Mouse (Mus musculus) adrenal gland, postnatal 36 days (tissue): ENCODE measurements around the gene Lrrc36. TPM values are rescaled to one million over a fixed set of nuclear protein-coding genes. Genes with fewer than 3 reads are reported as not detected.

Experiments
- DNase-seq, 2 experiments: peaks; one replicate each; pipeline ENCODE4 v3.0.0; 2021; ENCODE audit warnings: mixed read lengths in 1 of 2
- long read RNA-seq, 2 experiments: library from polyadenylated mRNA; stranded (forward); transcript quantifications; one replicate each; pipeline ENCODE4 v2.0.0; 2021; ENCODE audit warnings: borderline sequencing depth in 2 of 2
- total RNA-seq, 2 experiments: library from RNA; stranded (reverse); gene quantifications; 2 replicates each; pipeline ENCODE4 v1.2.3; 2021

Lrrc36 gene
- 1 to 10 TPM; 2.4 to 2.8 TPM for total RNA-seq
- long read RNA-seq, experiment 1, partial matches to known transcripts = 0 of 4 reads
- long read RNA-seq, experiment 1, other reads (novel, unspliced or antisense) = 4 of 4 reads
- long read RNA-seq, experiment 2, partial matches to known transcripts = 1 of 1 reads
- long read RNA-seq, experiment 2, other reads (novel, unspliced or antisense) = 0 of 1 reads

DNA sequence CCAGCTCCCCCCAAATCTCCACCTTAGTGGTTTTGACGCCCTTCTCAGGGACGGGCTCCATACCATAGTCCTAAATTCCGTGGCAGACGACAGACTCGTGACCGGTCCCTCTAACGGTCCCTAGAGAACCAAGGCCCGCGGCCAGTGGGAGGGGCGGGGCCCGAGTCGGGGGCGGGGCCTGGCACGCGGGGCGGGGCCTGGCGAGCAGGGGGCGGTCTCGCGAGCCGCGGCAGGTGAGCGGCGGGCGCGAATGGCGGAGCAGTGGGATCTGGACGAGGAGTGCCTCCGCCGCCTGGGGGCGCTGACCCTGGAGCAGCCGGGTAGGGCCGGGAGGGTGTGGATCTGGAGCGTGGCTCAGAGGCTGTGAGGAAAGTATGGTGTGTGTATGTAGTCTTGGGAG, at the start of gene Lrrc36, which contains the start of gene Kctd19:
Lrrc36 (plus strand) TSS at position 181 of the 400 bp plus-strand sequence.
Kctd19 (minus strand) TSS at position 112 of the 400 bp plus-strand sequence.
- peak; percentile 68 to 74 for DNase-seq

DNA sequence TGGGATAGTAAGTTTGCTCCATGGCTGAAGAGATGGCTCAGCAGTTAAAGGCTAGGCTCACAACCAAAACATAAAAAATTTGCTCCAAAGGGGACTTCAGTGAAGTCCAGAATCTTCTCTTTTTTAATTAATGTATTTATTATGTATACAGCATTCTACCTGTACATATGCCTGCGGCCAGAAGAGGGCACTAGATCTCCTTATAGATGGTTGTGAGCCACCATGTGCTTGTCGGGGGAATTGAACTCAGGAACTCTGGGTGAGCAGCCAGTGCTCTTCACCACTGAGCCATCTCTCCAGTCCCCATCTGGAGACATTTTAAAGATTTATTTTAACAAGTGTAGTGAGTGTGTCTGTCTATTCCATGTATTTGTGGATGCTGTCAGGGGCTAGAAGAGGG, 46.3 kb upstream of the Lrrc36 start:
- peak in 1 of 2 experiments; percentile 41 for DNase-seq

DNA sequence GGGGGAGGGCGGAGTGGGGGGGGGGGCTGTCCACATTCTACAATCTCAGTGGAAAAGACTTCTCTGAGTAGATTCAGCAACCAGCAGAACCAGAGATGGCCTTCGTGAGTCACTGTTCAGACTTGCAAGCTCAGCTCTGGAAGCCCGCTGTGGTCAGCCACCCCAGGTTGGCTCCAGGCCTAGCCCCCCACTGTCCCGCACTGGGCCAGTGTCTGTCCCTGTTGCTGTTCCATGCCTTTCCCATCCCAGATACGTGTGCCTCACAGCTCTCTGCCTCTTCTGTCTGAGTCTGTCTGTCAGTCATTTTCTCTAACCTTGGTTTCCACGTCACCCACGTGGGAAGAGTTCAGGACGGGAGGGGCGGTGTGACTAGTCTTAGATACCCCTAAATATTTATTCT, 40.9 kb upstream of the Lrrc36 start:
- peak; percentile 57 to 71 for DNase-seq

DNA sequence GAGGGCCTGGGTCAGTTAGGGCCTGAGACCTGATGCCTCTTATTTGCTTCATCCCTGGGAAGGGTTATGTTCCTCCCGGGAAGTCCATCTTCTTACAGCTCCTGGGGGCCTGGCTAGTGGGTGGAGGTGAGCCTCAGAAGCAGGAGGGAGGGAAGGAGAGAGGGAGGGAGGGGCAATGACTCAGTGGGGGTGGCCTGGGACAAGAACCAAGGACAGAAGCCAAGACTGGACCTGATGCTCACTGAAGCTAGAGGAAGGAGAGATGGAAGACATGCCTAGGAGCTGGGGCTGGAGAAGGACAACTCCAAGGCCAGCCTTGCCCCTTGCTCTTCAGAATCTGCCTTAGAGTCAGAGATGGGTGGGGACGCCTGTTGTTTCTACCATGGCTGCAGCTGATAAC, 40.3 kb upstream of the Lrrc36 start, which contains the start of gene Plekhg4:
Plekhg4 (plus strand) TSS at position 243 of the 400 bp plus-strand sequence.
- DNase-seq = peak; percentile 71 to 80

DNA sequence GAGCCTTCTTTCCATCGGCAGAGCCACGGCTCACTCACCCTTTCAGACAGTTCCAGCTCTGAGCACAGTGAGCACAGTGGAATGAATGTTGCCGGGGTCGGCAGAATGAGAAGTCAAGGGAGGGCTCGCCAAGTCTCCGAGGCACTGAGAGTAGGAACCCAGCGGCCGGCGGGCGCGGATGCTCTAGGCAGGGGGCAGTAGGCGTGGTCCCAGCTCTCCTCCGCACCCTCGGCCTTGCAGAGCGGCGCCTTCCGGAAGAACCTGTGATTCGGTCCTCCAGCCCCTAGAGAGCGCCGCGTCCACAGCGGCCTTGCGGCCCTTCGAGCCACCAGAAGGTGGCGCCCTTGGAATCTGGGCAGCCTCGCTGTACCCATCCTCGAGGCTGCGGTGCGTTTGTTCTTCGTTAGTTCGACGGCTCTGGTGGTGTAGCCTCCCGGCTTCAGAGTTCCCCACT, 38.8 kb upstream of the Lrrc36 start:
- peak in 1 of 2 experiments; percentile 23 for DNase-seq

DNA sequence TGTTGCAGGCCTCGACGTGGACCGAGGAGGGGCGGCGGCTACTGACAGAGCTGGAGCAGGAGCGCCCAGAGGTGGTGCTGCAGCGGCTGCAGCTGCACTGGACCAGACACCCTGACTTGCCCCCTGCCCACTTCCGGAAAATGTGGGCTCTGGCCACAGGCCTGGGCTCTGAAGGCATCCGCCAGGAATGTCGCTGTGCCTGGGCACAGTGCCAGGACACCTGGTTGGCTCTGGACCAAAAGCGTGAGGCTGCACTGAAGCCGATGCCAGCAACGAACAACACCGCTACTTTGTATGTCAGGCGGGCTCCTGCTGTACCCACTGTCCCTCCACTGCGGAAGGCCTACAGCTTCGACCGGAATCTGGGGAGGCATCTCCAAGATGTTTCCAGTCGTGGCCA, 34.7 kb upstream of the Lrrc36 start:
- peak; percentile 39 to 46 for DNase-seq

DNA sequence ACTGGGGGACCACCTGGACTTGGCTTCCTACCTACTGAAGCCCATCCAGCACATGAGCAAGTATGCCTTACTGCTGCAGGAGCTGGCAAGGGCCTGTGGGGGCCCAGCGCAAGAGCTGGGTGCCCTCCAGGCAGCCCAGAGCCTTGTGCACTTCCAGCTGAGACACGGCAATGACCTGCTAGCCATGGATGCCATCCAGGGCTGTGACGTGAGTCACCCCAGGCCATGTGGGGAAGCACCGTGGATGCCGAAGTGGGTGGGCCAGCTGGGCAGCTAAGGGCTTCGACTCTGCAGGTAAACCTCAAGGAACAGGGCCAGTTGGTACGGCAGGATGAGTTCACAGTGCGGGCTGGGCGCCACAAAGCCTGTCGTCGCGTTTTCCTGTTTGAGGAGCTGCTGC, 33.1 kb upstream of the Lrrc36 start:
- peak in 1 of 2 experiments; percentile 55 for DNase-seq

DNA sequence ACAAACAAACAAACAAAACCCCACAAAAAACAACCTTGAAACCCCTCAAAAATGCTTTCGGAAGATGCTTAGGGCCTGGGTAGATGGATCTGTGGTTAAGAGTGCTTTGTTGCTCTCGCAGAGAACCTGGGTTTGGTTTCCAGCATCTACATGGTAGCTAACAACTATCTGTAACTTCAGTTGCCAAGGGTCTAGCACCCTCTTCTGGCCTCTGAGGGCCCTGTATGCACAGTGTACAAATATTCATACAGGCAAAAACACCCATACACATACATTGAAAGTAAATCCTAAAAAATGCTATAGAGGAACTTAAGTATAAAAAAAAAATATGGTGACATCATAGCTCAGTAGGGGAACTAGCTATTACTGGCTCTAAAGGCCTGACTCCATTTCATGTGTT, 29.3 kb upstream of the Lrrc36 start:
- DNase-seq = no peak

DNA sequence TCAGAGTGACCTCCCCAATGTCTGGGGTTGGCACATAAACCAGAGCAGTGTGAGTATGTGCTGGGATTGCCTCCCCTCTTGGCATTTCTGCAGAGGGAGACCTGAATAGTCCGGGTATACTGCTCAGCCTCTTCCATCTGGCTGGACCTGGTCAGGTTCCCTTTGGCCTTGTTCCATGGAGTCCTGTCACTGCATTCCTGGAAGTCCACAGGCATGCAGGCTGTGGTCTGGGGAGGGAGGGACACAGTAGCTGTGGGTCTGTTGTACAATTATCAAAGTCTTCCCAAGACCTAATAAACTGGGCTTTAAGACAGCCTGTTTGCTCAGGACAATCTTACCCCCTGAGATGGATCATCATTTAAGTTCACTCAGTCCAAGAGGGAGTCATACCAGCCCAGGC, 26.2 kb upstream of the Lrrc36 start:
- DNase-seq = no peak

DNA sequence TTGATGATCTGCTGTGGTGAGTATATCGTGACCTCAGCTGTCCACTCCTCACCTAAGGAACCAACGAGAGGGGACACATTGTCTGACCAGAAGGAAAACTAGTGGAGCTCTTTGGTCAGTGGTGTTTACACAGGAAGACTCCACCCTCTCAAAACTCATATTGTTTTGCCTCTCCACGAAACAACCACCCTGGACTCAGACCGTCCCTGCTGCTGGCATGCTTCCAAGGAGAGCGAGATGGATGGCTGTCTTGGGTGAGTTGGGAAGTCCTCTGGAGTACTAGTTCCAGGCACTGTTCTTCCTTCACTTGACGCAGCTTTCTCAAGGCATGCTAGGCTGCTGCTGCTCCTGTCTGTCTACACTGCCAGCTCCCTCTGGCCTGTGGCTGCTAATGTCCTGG, 24.3 kb upstream of the Lrrc36 start:
- DNase-seq = peak in 1 of 2 experiments; percentile 19

DNA sequence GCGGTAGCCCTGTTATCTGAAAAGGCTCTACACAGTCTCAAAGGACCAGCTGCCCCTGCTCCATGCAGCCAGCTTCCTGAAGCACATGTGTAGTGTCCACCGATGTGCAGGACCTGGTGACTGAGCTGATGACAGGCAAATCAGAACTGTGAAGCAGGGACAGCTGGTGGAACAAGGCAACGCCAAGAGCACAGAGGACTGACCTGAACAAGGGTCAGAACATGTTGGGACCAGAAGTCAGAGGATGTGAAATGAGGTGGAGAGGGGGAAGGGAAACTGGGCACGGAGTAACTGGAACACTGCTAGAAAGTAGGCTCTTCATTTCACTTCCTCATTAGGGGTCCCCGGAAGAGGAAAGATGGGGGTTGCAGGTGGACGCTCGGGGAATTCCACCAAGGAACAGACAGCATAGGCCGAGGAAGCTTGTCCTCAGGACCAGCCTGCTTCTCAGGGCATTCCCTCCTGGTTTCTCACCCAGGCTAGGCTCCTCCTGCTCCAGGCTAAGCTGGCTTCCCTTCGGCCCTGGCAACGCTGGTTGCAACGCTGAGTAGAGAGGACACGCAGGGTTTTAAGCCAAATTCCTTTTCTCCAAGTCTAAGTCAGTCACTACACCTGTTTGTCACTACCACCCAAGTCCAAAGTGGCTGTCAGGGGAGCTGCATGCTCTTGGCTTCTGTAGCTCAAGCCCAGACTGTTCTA, 20.1 kb upstream of the Lrrc36 start:
- DNase-seq = no peak

DNA sequence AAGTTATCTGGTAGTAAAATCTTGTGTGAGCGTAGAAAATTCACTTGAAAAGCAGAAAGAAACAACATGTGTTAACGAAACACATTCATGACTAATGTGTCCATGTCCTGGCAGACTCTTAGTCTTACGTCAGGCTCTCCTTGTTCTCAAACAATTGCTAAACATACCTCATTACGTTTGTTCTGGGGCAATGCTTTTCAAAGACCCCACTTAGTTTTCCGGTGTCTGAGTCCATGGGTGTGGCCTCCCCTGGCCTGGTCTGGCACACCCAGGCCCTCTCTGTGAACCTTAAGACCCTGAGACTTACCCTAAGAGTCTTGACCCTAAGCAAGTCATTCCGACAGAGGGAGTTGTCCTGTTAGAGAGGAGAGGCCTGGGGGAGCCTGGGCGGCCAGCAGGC, 19.5 kb upstream of the Lrrc36 start:
- DNase-seq = no peak

DNA sequence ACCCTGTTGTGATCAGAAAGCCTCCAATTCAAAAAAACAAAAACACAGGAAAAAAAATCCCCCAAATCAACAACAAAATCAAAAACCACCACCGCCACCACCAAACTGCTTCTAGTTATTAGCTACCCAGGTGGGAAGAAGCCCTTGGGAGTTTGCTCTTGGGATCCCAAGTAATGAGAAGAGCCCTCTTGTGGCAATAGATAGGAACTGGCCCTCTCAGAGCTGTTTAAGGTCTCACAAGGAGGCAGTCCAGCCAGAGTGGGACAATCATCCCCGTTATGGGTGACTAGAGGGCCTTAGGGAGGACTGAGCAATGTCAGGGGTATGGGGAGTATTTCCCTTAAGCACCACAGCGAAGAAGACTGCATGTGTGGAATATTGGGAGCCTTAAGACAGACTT, 15.6 kb upstream of the Lrrc36 start:
- peak; percentile 32 to 53 for DNase-seq

DNA sequence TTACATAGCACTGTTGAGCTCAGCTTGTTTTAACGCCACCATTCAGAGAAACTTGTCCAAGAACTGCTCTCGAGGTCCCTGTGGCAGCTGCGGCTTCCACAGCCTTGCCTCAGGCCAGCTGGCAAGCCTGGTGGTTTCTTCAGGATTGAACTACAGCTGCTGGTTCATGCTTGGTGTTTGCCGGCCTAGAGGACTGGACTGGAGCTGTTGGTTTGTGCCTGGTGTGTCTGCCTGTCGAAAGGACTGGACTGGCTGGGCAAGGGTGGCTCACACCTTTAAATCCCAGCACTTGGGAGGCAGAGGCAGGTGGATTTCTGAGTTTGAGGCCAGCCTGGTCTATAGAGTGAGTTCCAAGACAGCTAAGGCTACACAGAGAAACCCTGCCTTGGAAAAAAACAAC, 13.4 kb upstream of the Lrrc36 start:
- no peak for DNase-seq

DNA sequence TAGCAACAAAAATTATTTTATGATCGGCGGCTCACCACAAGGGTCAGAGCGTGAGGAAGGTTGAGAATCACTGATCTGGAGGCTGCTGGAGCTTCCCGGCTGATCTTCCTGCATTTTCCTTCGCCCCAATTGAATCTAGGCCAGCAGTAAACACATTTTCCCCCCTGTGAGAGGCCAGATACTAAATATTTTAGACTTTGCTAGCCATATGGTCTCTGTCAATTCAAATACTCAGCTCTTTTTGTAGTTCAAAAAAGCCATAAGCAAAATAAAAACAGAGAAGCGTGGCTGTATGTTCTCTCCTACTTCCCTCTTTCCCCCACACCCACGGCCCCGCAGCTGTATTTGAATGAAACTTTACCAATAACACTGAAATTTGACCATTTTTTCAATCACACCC, 9.9 kb upstream of the Lrrc36 start:
- no peak for DNase-seq

DNA sequence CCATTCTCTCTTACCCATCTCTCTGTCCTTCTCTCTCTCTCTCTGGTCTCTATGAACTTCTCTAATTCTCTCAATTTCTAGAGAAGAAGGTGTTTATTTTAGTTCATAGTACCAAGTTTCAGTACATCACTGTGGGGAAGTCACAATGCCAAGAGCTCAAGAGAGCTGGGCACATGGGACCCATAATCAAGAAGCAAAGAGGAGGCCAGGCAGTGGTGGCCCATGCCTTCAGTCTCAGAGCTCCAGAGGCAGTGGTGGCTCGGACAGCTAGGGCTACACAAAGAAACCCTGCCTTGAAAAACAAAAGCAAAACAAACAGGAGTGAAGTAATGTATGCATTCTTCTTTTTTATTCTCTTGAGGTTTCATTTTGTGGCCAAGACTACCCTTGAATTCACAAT, 8.9 kb upstream of the Lrrc36 start:
- DNase-seq = no peak

DNA sequence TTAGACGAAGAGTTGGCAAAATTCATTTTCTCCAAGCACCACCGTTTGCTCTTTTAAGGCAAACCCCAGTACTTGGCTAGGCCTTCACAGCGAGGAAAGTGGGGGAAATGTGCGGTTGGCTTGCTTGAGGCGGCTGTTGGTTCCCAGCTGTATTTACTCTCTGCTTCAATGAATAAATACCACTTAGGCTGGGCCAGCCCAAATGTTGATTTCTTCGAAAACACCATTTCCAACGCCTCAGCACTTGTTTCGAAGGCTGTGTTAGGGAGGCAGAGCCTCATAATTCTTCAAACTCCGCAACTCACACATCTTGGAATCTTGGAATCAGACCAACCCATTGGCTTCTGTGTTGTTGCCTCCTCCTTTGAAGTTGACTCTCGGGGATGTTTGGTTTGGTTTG, 7.0 kb upstream of the Lrrc36 start:
- no peak for DNase-seq

DNA sequence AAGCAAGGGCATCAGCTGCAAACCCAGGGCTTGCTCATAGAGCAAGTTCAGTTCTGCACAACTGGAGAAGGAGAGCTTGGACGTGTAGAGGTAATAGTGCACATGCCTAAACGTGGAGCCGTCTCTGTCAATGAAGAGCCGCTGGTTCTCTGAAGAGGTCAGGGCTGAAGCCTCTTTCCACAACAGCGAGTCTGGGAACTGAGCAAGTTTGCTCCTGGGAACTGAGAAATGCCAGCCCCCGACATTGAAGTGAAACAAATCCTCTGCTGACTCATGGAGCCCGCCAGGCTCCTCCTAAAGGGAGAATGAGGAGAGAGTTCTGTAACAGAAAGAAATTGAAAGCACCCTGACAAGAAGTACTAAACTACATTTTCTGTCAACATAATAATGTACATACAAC, 5.0 kb upstream of the Lrrc36 start:
- peak; percentile 52 to 54 for DNase-seq

DNA sequence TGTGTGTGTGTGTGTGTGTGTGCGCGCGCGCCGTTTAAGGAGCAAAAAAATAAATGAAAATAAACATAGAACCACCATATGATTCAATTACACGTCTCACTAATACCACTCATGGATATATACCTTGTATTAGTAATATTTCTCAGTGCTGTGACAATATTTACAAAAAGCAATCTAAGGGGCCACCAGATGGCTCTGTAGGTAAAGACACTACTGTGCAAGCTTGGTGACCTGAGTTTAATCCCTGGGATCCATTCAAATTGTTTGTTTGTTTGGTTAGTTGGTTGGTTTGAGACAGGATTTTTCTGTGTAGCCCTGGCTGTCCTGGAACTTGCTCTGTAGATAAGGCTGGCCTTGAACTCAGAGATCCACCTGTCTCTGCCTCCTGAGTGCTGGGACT, 3.4 kb upstream of the Lrrc36 start:
- DNase-seq = no peak

DNA sequence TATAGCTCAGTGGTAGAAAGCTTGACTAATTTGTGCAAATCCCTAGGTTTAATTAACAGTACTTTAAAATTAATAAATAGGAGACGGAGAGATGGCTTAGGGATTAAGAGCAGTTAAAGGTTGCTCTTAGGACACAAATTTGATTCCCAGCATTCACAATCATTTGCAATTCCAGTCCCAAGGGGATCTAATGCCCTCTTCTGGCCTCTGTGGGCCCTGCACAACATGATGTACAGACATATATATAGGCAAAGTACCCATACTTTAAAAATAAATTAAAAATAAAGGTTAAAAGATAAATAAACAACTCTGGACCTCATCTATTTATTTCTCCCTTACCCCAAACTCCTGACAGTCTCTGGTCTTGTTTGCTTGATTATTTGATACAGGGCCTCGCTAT, 5.6 kb downstream of the Lrrc36 start:
- no peak for DNase-seq

DNA sequence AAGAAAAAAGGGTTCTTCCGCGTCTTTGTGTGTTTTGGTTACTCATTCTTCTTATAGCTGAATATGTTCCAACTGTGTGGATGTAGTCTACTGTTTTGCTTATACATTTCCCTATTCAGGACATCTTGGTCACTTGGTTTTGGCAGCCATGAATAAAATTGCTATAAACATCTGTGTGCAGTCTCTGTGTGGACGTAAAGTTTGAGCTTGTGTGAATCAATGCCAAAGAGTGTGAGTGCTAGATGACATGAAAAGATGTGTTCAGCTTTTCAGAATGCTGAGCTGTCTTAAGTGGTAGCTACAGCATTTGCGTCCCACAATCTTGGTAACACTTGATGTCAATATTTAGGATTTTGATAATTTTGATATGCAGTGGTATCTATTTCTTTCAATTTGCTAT, 6.4 kb downstream of the Lrrc36 start:
- DNase-seq = no peak

DNA sequence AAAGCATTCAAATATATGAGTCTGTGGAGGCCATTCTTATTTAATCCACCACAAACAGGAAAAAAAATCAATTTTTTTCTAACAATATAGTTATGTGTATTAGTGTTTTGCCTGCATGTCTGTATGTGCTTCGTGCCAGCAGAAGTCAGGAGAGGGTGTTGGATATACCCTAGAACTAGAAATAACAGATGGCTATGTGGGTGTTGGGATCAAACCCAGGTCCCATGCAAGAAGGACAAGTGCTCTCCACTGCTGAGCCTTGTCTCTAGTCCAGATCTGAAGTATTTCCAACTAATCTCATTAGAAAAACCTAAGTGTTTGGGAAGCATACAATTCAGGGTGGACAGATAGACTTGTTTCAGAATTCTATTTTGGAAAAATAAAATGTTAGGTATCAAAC, 8.6 kb downstream of the Lrrc36 start:
- DNase-seq = no peak

DNA sequence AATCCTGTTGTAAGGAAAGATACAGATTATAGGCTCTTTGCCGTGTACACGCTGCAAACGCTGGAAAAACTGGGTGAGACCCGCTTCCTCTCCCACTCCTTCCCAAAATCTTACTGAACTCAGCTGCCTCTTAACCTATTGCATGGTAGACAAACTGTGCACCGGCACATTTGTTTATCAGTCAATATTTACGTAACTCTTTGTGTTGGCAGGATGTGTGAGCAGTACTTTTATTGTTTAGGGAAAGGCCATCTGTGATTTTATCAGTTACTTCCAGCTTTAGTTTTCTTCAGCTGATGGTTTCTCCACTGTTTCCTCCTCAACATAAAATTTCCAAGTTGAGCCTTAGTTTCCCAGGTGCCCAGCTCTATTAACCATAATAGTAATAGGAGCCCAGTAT, 13.5 kb downstream of the Lrrc36 start:
- no peak for DNase-seq
